ENCODE assay signal across 14 mouse cellular contexts in the genomic region with DNA sequence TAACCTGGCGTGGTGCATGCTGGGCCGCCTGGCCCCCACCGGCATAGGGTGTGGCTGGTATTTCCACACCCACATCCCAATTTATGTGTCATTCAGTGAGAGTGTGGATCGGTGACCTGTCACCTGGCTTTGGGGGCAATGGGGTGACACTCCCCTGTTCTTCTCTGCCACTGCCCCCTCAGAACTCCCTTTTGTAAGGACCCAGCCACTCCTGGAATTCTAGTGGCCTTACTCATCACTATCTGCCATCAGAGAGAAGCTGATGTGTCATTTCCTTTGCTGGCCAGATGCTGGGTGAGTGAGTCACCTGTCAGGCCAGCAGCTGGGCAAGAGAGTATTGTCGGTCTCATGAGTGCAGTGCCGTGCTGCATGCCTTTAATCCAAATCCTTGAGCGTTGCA. TPM values are rescaled to one million over a fixed set of nuclear protein-coding genes. Genes with fewer than 3 reads are reported as not detected.
DNase-seq lines count a peak whose midpoint lies in the region; ATAC-seq and TF ChIP-seq lines count a peak whose summit lies in the region.
"Had no signal": no experiment of that assay in that cellular context is flagged by ENCODE, and none has a peak within 500 bp of the region (broad histone marks: within the 10 kb centered on the region; RNA-seq: fewer than 3 reads in every experiment).

No protein-coding gene starts in this region.

- WGBS in kidney, embryonic 15.5 days, result 80% methylated on average over 7 of the region's 7 CpGs

- 0 out of 2 replicates have a peak overlapping the region, but pooled peaks have one; percentile 18 for H3K27ac ChIP-seq in kidney, embryonic 15.5 days
- no peak overlapping the region for H3K27ac ChIP-seq in MEL (ENCODE audit: control insufficient read depth, low read depth, low read length)
- H3K27ac ChIP-seq: forebrain, embryonic 13.5 days; hindbrain, embryonic 12.5 days; lung, embryonic 15.5 days had no signal

- H3K4me2 ChIP-seq in kidney, embryonic 15.5 days, result no peak overlapping the region
- H3K4me2 ChIP-seq: forebrain, embryonic 13.5 days; hindbrain, embryonic 12.5 days; lung, embryonic 15.5 days had no signal

- H3K9me3 ChIP-seq in kidney, embryonic 15.5 days (replicated peaks), result no peaks in the 10 kb centered on the region
- H3K9me3 ChIP-seq in MEL (replicated peaks; ENCODE audit: insufficient read depth, low read length), result no peaks in the 10 kb centered on the region
- H3K9me3 ChIP-seq: forebrain, embryonic 13.5 days; hindbrain, embryonic 12.5 days; lung, embryonic 15.5 days had no signal

- peaks cover 57% of the 10 kb centered on the region for H3K79me2 ChIP-seq in MEL (ENCODE audit: control insufficient read depth, insufficient read depth, low read length, poor library complexity)

- no peak for TF ChIP-seq CTCF in MEL (IDR thresholded peaks at IDR 0.05 in 2 of 3, conservative IDR thresholded peaks at IDR 0.05 in 1 of 3; ENCODE audit: control insufficient read depth in 1 of 3, insufficient read depth in 1 of 3, low read depth in 2 of 3, low read length in 3 of 3, poor library complexity in 1 of 3, severe bottlenecking in 1 of 3)

- TF ChIP-seq POLR2A in MEL (IDR thresholded peaks at IDR 0.05; ENCODE audit: control insufficient read depth in 1 of 2, insufficient read depth in 1 of 2, low read depth in 1 of 2, low read length in 2 of 2, poor library complexity in 1 of 2), result 0 out of 4 replicates have a peak, but pooled peaks of 1 of the 2 experiments have one; percentile 20

- no peak overlapping the region for H3K9ac ChIP-seq in kidney, embryonic 15.5 days
- no peak overlapping the region for H3K9ac ChIP-seq in MEL (ENCODE audit: control insufficient read depth, low read depth, low read length, poor library complexity, severe bottlenecking)
- H3K9ac ChIP-seq: forebrain, embryonic 13.5 days; hindbrain, embryonic 12.5 days; lung, embryonic 15.5 days had no signal

- TF ChIP-seq RAD21 in MEL (IDR thresholded peaks at IDR 0.05; ENCODE audit: low read depth, low read length), result no peak

- H3K27me3 ChIP-seq in kidney, embryonic 15.5 days, result no peaks in the 10 kb centered on the region
- no peaks in the 10 kb centered on the region for H3K27me3 ChIP-seq in MEL (ENCODE audit: control insufficient read depth in 1 of 2, insufficient read depth in 2 of 2, low read length in 2 of 2)
- H3K27me3 ChIP-seq: forebrain, embryonic 13.5 days; hindbrain, embryonic 12.5 days; lung, embryonic 15.5 days had no signal

- no peak overlapping the region for H3K4me3 ChIP-seq in kidney, embryonic 15.5 days (replicated peaks)
- no peak overlapping the region for H3K4me3 ChIP-seq in MEL (ENCODE audit: control insufficient read depth in 1 of 2, insufficient read depth in 1 of 2, low read depth in 2 of 2, low read length in 2 of 2)
- H3K4me3 ChIP-seq: forebrain, embryonic 13.5 days; hindbrain, embryonic 12.5 days; lung, embryonic 15.5 days had no signal

- DNase-seq in kidney, adult 18-20 months, result no peak
- DNase-seq in 416B (ENCODE audit: low read depth) (peak; percentile 92), MEL (ENCODE audit: low read depth, low spot score) (peak; percentile 59)
- peak; percentile 65 for DNase-seq in fibroblast of lung, adult 2 months (ENCODE audit: low read depth)
- no peak for DNase-seq in cerebellum, adult 18-20 months
- no peak for DNase-seq in kidney, postnatal 14 days
- DNase-seq in ovary, postnatal 36 days (ENCODE audit: low spot score), result no peak
- DNase-seq: embryo, embryonic 11 days; gastrocnemius, postnatal 36 days; kidney, postnatal 36 days had no signal

- no peak for ATAC-seq in kidney, embryonic 15.5 days (replicated peaks; ENCODE audit: low FRiP score)
- ATAC-seq: forebrain, embryonic 13.5 days had no signal

- H3K4me1 ChIP-seq in kidney, embryonic 15.5 days, result peaks cover 57% of the 10 kb centered on the region
- peaks cover 10 to 37% of the 10 kb centered on the region in 2 experiments; a peak in 3 of 4 replicates for H3K4me1 ChIP-seq in MEL (ENCODE audit: control insufficient read depth in 1 of 2, insufficient read depth in 2 of 2, low read length in 2 of 2)

- H3K36me3 ChIP-seq in kidney, embryonic 15.5 days, result peaks cover 57% of the 10 kb centered on the region
- peaks cover 22 to 50% of the 10 kb centered on the region in 2 experiments for H3K36me3 ChIP-seq in MEL (ENCODE audit: control insufficient read depth in 1 of 2, insufficient read depth in 2 of 2, low read length in 2 of 2)

- TF ChIP-seq EP300 in MEL (IDR thresholded peaks at IDR 0.05; ENCODE audit: low read depth in 1 of 2, low read length in 2 of 2), result no peak

TF ChIP-seq in MEL, 35 proteins besides CTCF, POLR2A, EP300 and RAD21:
- TF ChIP-seq ZC3H11A (IDR thresholded peaks at IDR 0.05; ENCODE audit: low read depth, low read length) (no peak), MYC (IDR thresholded peaks at IDR 0.05; ENCODE audit: low read depth, low read length) (no peak), SIN3A (IDR thresholded peaks at IDR 0.05; ENCODE audit: low read length) (no peak), POLR2AphosphoS2 (IDR thresholded peaks at IDR 0.05; ENCODE audit: low read length) (no peak), TAL1 (IDR thresholded peaks at IDR 0.05; ENCODE audit: low read length) (no peak), NELFE (IDR thresholded peaks at IDR 0.05; ENCODE audit: low read depth, low read length) (no peak)

RNA-seq across cellular contexts. Expression of gene Ldlr, which starts 6.0 kb away (rescaled TPM):
- 28.9 and 34.9 TPM in 2 replicates for polyA plus RNA-seq in kidney, embryonic 15.5 days (2015; fragmentation: Nextera tagmentation; extraction: Ambion mirVana)
- total RNA-seq in MEL (2012; rRNA removed), result 58.1 and 69.1 TPM in 2 replicates
- 10 to 100 TPM in 1 of 2 experiments, not detected in 1; 90.6 TPM for polyA plus RNA-seq in MEL (2012; ENCODE audit: insufficient read depth in 1 of 2, insufficient read length in 2 of 2, low read depth in 1 of 2, low replicate concordance in 2 of 2, missing spikeins in 1 of 2)

RNA-seq across cellular contexts. Expression of gene Spc24, which starts 30.8 kb away (rescaled TPM):
- polyA plus RNA-seq in kidney, embryonic 15.5 days (2015; fragmentation: Nextera tagmentation; extraction: Ambion mirVana), result 126 and 135 TPM in 2 replicates
- total RNA-seq in MEL (2012; rRNA removed), result 304 and 305 TPM in 2 replicates
- 100 to 1,000 TPM in 1 of 2 experiments, not detected in 1; 377 TPM for polyA plus RNA-seq in MEL (2012; ENCODE audit: insufficient read depth in 1 of 2, insufficient read length in 2 of 2, low read depth in 1 of 2, low replicate concordance in 2 of 2, missing spikeins in 1 of 2)

Comparison
In these comparisons a context has a peak if more than half of its experiments do, and no peak if none do; other contexts are left out.
1. DNase-seq: peak in 416B (single experiment), MEL (single experiment) and fibroblast of lung, adult 2 months (single experiment); none in kidney, adult 18-20 months (single experiment), cerebellum, adult 18-20 months (0 of 2), kidney, postnatal 14 days (single experiment) and ovary, postnatal 36 days (single experiment).